Mouse (Mus musculus): ENCODE data around the gene Apbb2. TPM values are rescaled to one million over a fixed set of nuclear protein-coding genes. Genes with fewer than 3 reads are reported as not detected.

The Apbb2 gene
- polyA plus RNA-seq, 1 experiment from 2014 or later: 48.9 TPM

- H3K27ac ChIP-seq (ENCODE audit: low read length): no peak overlapping the region
- DNase-seq (ENCODE audit: low spot score) (no peak), ATAC-seq (no peak)
- no peaks in the 10 kb centered on the region for H3K4me1 ChIP-seq (ENCODE audit: insufficient read depth, low read depth, low read length)
- no peaks in the 10 kb centered on the region for H3K27me3 ChIP-seq (replicated peaks; ENCODE audit: insufficient read depth, low read length)
- TF ChIP-seq EP300 (IDR thresholded peaks at IDR 0.05) (no peak), CTCF (IDR thresholded peaks at IDR 0.05) (no peak)
- no peak overlapping the region for H3K4me3 ChIP-seq (ENCODE audit: low read depth, low read length)
- H3K9ac ChIP-seq (replicated peaks; ENCODE audit: low read depth): no peak overlapping the region
- H3K36me3 ChIP-seq (ENCODE audit: insufficient read depth, low read length): no peaks in the 10 kb centered on the region
- no peaks in the 10 kb centered on the region for H3K9me3 ChIP-seq (ENCODE audit: low read length)
- 54% methylated on average over 14 of the region's 14 CpGs for WGBS
- no peak overlapping the region for H3K4me2 ChIP-seq (replicated peaks; ENCODE audit: low read depth, low read length)
Measured at GRCm38 (mm10) chr5:66319827-66320404, 298.7 kb downstream of the Apbb2 start.

- Histone ChIP-seq H3K27me3 (replicated peaks; ENCODE audit: insufficient read depth, low read length) (no peaks in the 10 kb centered on the region), H3K4me2 (replicated peaks; ENCODE audit: low read depth, low read length) (no peak overlapping the region), H3K9me3 (ENCODE audit: low read length) (no peaks in the 10 kb centered on the region), H3K4me1 (ENCODE audit: insufficient read depth, low read depth, low read length) (no peaks in the 10 kb centered on the region), H3K36me3 (ENCODE audit: insufficient read depth, low read length) (no peaks in the 10 kb centered on the region), H3K9ac (replicated peaks; ENCODE audit: low read depth) (no peak overlapping the region), H3K27ac (ENCODE audit: low read length) (no peak overlapping the region), H3K4me3 (ENCODE audit: low read depth, low read length) (no peak overlapping the region)
- WGBS: 68% methylated on average over 6 of the region's 6 CpGs
- TF ChIP-seq CTCF (IDR thresholded peaks at IDR 0.05) (peak; percentile 71), EP300 (IDR thresholded peaks at IDR 0.05) (no peak)
- ATAC-seq (peak; percentile 57), DNase-seq (ENCODE audit: low spot score) (peak; percentile 47)
Measured at GRCm38 (mm10) chr5:66319341-66319740, 299.2 kb downstream of the Apbb2 start.

GRCm38 (mm10) chr5:66315791-66316190 is 302.8 kb downstream of the Apbb2 start:
- ATAC-seq: no peak
- 95% methylated on average over 5 of the region's 5 CpGs for WGBS
- TF ChIP-seq CTCF (IDR thresholded peaks at IDR 0.05) (no peak), EP300 (IDR thresholded peaks at IDR 0.05) (no peak)

GRCm38 (mm10) chr5:66310806-66311205 is 307.8 kb downstream of the Apbb2 start:
- Histone ChIP-seq H3K4me3 (ENCODE audit: low read depth, low read length) (no peak overlapping the region), H3K4me1 (ENCODE audit: insufficient read depth, low read depth, low read length) (no peaks in the 10 kb centered on the region), H3K27ac (ENCODE audit: low read length) (no peak overlapping the region), H3K27me3 (replicated peaks; ENCODE audit: insufficient read depth, low read length) (no peaks in the 10 kb centered on the region), H3K36me3 (ENCODE audit: insufficient read depth, low read length) (peaks cover 12% of the 10 kb centered on the region; the same call in 1 of the 2 replicates), H3K9ac (replicated peaks; ENCODE audit: low read depth) (no peak overlapping the region), H3K4me2 (replicated peaks; ENCODE audit: low read depth, low read length) (no peak overlapping the region), H3K9me3 (ENCODE audit: low read length) (no peaks in the 10 kb centered on the region)
- DNase-seq (ENCODE audit: low spot score): no peak
- WGBS: 95% methylated on average over 11 of the region's 11 CpGs
- no peak for ATAC-seq
- TF ChIP-seq CTCF (IDR thresholded peaks at IDR 0.05): no peak
- no peak for TF ChIP-seq EP300 (IDR thresholded peaks at IDR 0.05)

More at GRCm38 (mm10) chr5:66315791-66316190, 302.8 kb downstream of the Apbb2 start:
- no peak for DNase-seq (ENCODE audit: low spot score)
- no peak overlapping the region for H3K4me3 ChIP-seq (ENCODE audit: low read depth, low read length)
- H3K9ac ChIP-seq (replicated peaks; ENCODE audit: low read depth): no peak overlapping the region
- H3K27me3 ChIP-seq (replicated peaks; ENCODE audit: insufficient read depth, low read length): no peaks in the 10 kb centered on the region
- no peaks in the 10 kb centered on the region for H3K4me1 ChIP-seq (ENCODE audit: insufficient read depth, low read depth, low read length)
- H3K27ac ChIP-seq (ENCODE audit: low read length): no peak overlapping the region
- H3K9me3 ChIP-seq (ENCODE audit: low read length): no peaks in the 10 kb centered on the region
- H3K36me3 ChIP-seq (ENCODE audit: insufficient read depth, low read length): peaks cover 5% of the 10 kb centered on the region; the same call in 1 of the 2 replicates
- H3K4me2 ChIP-seq (replicated peaks; ENCODE audit: low read depth, low read length): no peak overlapping the region

- Histone ChIP-seq H3K9ac (replicated peaks; ENCODE audit: low read depth) (no peak overlapping the region), H3K27ac (ENCODE audit: low read length) (no peak overlapping the region), H3K4me1 (ENCODE audit: insufficient read depth, low read depth, low read length) (no peaks in the 10 kb centered on the region), H3K27me3 (replicated peaks; ENCODE audit: insufficient read depth, low read length) (no peaks in the 10 kb centered on the region), H3K9me3 (ENCODE audit: low read length) (no peaks in the 10 kb centered on the region), H3K4me3 (ENCODE audit: low read depth, low read length) (no peak overlapping the region), H3K36me3 (ENCODE audit: insufficient read depth, low read length) (peaks cover 14% of the 10 kb centered on the region; the same call in 1 of the 2 replicates), H3K4me2 (replicated peaks; ENCODE audit: low read depth, low read length) (no peak overlapping the region)
- 74% methylated on average over 9 of the region's 9 CpGs for WGBS
- no peak for ATAC-seq
- DNase-seq (ENCODE audit: low spot score): no peak
- TF ChIP-seq EP300 (IDR thresholded peaks at IDR 0.05) (no peak), CTCF (IDR thresholded peaks at IDR 0.05) (no peak)
Measured at GRCm38 (mm10) chr5:66310328-66310727, 308.3 kb downstream of the Apbb2 start.

GRCm38 (mm10) chr5:66305511-66305910 is 313.1 kb downstream of the Apbb2 start:
- no peak overlapping the region for H3K9ac ChIP-seq (replicated peaks; ENCODE audit: low read depth)
- DNase-seq (ENCODE audit: low spot score) (no peak), ATAC-seq (no peak)
- H3K27ac ChIP-seq (ENCODE audit: low read length): no peak overlapping the region
- H3K4me2 ChIP-seq (replicated peaks; ENCODE audit: low read depth, low read length): no peak overlapping the region
- 79% methylated on average over 8 of the region's 8 CpGs for WGBS
- peaks cover 16% of the 10 kb centered on the region; the same call in 1 of the 2 replicates for H3K36me3 ChIP-seq (ENCODE audit: insufficient read depth, low read length)
- no peak for TF ChIP-seq EP300 (IDR thresholded peaks at IDR 0.05)
- TF ChIP-seq CTCF (IDR thresholded peaks at IDR 0.05): no peak
- H3K4me3 ChIP-seq (ENCODE audit: low read depth, low read length): no peak overlapping the region
- H3K4me1 ChIP-seq (ENCODE audit: insufficient read depth, low read depth, low read length): no peaks in the 10 kb centered on the region
- H3K9me3 ChIP-seq (ENCODE audit: low read length): no peaks in the 10 kb centered on the region
- no peaks in the 10 kb centered on the region for H3K27me3 ChIP-seq (replicated peaks; ENCODE audit: insufficient read depth, low read length)

Measured in lung, postnatal 0 days (tissue).